Mouse (Mus musculus) urinary bladder, postnatal 10 days (tissue): ENCODE measurements around the gene Rufy3.

ENCODE experiments used
- DNase-seq: peaks from one replicate; pipeline ENCODE4 v3.0.0; 2022; ENCODE audit warnings: low spot score

The Rufy3 gene

GRCm38 (mm10) chr5:88575506-88576338 lies 10.9 kb downstream of the Rufy3 start:
- DNase-seq: no peak

GRCm38 (mm10) chr5:88580681-88581080 lies 15.8 kb downstream of the Rufy3 start:
- DNase-seq: no peak

DNA sequence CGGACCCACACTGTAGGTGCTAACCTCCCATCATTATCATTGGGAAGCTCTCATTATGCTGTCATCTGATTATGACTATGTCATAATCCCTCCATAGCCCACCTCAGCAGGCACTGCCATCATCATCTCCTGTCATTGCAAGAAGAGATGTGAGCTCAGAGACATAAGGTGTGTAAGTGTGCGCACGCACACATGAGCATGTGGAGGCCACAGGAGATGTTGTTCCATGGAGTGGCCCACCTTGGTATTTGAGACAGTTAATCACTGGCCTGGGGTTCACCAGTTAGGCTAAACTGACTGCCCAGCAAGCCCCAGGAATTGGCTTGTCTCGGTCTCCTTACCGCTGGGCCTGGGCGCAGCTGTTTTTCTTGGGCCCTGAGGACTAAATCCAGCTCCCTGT lies 16.5 kb downstream of the Rufy3 start:
- DNase-seq: no peak

DNA sequence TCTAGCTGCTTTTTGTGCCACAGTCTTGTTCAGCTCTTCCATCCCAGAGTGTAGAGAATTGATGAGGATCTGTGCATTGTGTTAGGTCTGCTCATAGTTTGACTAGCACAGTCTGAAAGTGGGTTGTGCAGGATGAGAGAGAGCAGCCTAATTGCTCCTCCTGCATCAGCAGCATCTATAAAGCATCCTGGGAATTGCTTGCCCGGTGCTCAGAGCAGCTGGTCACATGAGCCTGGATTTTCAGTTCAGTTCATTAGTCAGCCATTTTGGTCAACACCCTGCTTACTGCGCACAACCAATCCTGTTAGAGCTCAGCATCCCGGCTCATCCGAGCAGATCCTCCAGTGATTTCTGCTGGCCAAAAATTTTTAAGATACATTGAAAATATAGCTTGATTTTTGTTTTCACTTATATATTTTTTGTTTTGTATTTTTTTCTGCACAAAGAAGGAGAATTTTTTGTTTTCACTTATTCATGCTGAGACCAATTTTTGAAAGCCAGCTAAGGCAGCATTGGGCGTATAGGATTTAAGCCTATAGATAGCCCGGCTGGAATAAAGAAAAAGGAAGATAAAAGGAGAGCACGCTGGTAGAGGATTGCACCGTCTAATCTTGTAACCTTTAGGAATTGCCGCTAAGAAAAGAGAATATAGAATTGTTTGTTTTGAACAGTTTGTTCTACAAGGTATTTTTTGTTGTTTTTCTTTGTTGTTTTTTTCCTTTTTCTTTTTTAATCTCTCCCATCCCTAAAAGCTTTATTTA lies 18.6 kb downstream of the Rufy3 start:
- DNase-seq: no peak

DNA sequence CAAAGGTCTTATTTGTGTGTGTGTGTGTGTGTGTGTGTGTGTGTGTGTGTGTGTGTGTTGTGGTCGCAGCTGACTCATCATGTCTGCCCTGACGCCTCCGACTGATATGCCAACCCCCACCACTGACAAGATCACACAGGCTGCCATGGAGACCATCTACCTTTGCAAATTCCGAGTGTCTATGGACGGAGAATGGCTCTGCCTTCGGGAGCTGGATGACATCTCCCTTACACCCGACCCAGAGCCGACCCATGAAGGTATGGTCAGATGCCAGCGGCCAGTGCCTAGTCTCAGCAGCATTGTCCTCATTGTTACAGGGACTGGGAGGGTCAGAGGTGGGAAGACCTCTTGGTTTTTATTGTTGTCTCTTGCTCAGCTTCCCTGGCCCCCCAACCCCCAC lies 19.2 kb downstream of the Rufy3 start:
- no peak for DNase-seq

- no peak for DNase-seq
These were observed 21.8 kb downstream of the Rufy3 start for GRCm38 (mm10) chr5:88586407-88587174.

GRCm38 (mm10) chr5:88587211-88587934 lies 22.5 kb downstream of the Rufy3 start:
- no peak for DNase-seq

DNA sequence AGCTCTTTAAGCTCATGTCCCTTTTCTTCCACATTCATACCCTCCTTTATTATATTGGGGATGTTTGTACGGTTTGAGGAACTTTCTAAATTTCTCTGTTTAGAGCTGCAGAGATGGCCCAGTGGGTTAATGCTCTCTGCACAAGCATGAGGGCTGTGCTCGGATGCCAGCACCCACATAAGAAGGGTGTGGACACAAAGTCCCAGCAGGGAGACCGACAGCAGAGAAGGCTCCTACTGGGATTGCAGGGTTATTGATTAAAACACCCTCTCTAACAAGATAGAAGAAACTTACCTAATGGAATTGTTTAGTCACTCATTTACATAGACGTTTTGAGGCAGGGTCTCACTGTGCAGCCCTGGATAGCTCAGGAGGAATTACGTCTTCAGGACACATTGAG lies 23.6 kb downstream of the Rufy3 start:
- DNase-seq: no peak

- DNase-seq: no peak
These were observed 28.8 kb downstream of the Rufy3 start for GRCm38 (mm10) chr5:88593421-88594172.

- no peak for DNase-seq
These were observed 29.3 kb downstream of the Rufy3 start for GRCm38 (mm10) chr5:88594173-88594569.

GRCm38 (mm10) chr5:88595537-88596455 lies 31.0 kb downstream of the Rufy3 start:
- DNase-seq: no peak

GRCm38 (mm10) chr5:88598961-88599360 lies 34.1 kb downstream of the Rufy3 start:
- DNase-seq: no peak

- no peak for DNase-seq
These were observed 37.2 kb downstream of the Rufy3 start for GRCm38 (mm10) chr5:88602030-88602429.

GRCm38 (mm10) chr5:88602713-88603112 lies 37.9 kb downstream of the Rufy3 start:
- DNase-seq: no peak

DNA sequence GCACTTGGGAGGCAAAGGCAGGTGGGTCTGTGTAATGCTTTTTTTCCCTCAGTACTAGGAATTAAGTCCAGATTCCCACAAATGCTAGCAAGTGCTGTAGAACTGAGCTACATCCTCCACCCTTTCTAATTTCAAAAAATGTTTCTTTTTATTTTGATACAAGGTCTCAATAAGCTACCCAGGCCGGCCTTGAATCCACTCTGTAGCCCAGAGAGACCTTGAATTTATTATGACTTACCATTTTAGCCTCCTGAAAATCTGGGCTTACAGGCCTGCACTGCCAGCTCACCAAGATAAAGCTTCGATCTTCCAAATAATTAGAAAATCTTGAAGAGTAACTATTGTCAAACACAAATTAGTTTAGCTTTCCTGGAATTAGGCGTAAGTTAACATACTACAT lies 39.2 kb downstream of the Rufy3 start:
- DNase-seq: no peak

DNA sequence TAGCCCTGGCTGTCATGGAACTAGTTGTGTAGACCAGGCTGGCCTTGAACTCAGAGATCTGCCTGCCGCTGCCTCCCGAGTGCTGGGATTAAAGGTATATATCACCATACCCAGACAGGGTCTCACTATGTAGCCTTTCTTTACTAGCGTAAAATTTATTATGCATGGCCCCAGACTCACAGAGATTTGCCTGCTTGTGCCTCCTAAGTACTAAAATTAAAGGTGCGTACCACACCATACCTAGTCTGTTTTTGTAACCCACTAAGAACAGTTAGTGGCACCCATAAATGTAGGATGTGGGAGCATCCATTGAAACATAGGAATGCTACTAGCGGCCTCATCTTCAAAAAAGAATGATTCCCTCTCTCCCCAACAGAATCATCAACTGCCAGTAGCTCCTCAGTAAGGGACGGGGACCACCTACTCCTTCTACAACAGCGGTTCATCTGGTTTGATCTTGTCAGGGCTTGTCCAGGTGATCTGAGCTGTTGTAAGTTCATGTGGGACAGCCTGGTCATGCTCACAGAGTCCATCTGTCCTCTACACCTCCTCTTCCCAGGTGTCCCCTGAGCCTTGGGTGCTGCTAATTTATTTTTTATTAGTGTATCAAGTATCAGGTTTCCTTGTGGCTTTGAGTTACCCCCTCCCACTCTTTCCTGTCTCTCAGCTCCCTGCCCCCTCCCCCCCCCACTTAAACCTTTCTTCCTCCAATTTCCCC lies 40.0 kb downstream of the Rufy3 start:
- DNase-seq: no peak

GRCm38 (mm10) chr5:88614129-88614528 lies 49.3 kb downstream of the Rufy3 start:
- DNase-seq: no peak

DNA sequence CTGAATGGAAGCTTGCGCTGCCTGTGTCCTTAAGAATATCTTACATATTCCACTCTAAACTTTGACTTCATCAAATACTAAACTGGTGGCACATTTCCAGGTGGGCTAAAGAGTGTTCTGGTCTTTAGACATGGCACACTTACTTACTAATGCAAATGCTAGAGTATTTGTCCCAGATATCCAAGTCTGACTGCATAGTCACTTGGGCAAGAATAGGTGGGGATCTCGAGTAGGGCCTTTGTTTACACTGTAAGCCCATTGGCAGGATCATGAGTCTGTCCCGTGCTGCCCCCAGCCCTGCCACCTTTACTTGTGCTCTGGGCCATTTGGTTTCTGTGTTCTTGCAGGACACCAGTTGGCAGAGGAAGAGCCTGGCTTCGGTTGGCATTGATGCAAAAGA lies 52.1 kb downstream of the Rufy3 start:
- DNase-seq: no peak

DNA sequence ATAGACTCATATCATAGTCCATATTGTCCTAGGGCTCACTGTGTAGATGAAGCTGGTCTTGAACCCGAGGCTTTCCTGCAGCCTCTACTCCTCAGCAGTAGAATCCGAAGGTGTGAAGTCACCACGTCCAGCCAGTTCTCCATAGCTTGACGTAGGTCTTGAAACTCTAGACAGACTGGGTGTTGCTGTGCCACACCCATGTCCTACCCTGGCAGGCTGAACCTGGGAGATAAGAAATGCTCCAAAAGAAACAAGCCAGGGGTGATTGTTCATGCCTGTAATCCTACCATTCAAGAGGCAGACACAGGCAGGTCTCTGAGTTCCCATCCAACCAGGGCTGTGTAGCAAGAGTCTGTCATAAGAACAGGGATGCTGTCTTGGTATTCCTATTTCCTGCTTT lies 62.7 kb downstream of the Rufy3 start:
- DNase-seq: no peak
